Mouse (Mus musculus): ENCODE results near the gene Fam180a. TPM values are rescaled to one million over a fixed set of nuclear protein-coding genes. Genes with fewer than 3 reads are reported as not detected.

Fam180a gene
- polyA plus RNA-seq, 1 experiment from 2014 or later, result 0.37 TPM

GRCm38 (mm10) chr6:35279306-35279705, 46.6 kb downstream of the Fam180a start:
- H3K36me3 ChIP-seq (ENCODE audit: control insufficient read depth, insufficient read depth), result no peaks in the 10 kb centered on the region
- no peak for ATAC-seq (ENCODE audit: low read depth)
- no peaks in the 10 kb centered on the region for H3K27me3 ChIP-seq (ENCODE audit: control insufficient read depth, insufficient read depth, low read depth, low read length)
- no peaks in the 10 kb centered on the region for H3K9me3 ChIP-seq (replicated peaks; ENCODE audit: control insufficient read depth, low read length)
- no peaks in the 10 kb centered on the region for H3K4me1 ChIP-seq (ENCODE audit: control insufficient read depth, low read depth, low read length)
- H3K9ac ChIP-seq (ENCODE audit: low read depth, low read length), result no peak overlapping the region
- 47% methylated on average over 10 of the region's 10 CpGs for WGBS (ENCODE audit: insufficient replicate concordance)
- no peak overlapping the region for H3K4me2 ChIP-seq (ENCODE audit: low read depth, low read length)
- H3K27ac ChIP-seq (ENCODE audit: low read length), result no peak overlapping the region
- H3K4me3 ChIP-seq (ENCODE audit: low read depth, low read length), result no peak overlapping the region

GRCm38 (mm10) chr6:35277903-35278587, 47.9 kb downstream of the Fam180a start:
- H3K36me3 ChIP-seq (ENCODE audit: control insufficient read depth, insufficient read depth), result no peaks in the 10 kb centered on the region
- WGBS (ENCODE audit: insufficient replicate concordance), result 49% methylated on average over 10 of the region's 10 CpGs
- no peak for ATAC-seq (ENCODE audit: low read depth)
- H3K9me3 ChIP-seq (replicated peaks; ENCODE audit: control insufficient read depth, low read length), result no peaks in the 10 kb centered on the region
- H3K4me1 ChIP-seq (ENCODE audit: control insufficient read depth, low read depth, low read length), result no peaks in the 10 kb centered on the region
- H3K9ac ChIP-seq (ENCODE audit: low read depth, low read length), result no peak overlapping the region
- no peak overlapping the region for H3K4me3 ChIP-seq (ENCODE audit: low read depth, low read length)
- no peak overlapping the region for H3K27ac ChIP-seq (ENCODE audit: low read length)
- H3K27me3 ChIP-seq (ENCODE audit: control insufficient read depth, insufficient read depth, low read depth, low read length), result no peaks in the 10 kb centered on the region
- no peak overlapping the region for H3K4me2 ChIP-seq (ENCODE audit: low read depth, low read length)

GRCm38 (mm10) chr6:35273391-35274082, 52.4 kb downstream of the Fam180a start:
- Histone ChIP-seq H3K4me2 (ENCODE audit: low read depth, low read length) (no peak overlapping the region), H3K9me3 (replicated peaks; ENCODE audit: control insufficient read depth, low read length) (no peaks in the 10 kb centered on the region), H3K4me1 (ENCODE audit: control insufficient read depth, low read depth, low read length) (peaks cover 2% of the 10 kb centered on the region; the same call in 1 of the 2 replicates), H3K36me3 (ENCODE audit: control insufficient read depth, insufficient read depth) (no peaks in the 10 kb centered on the region), H3K27ac (ENCODE audit: low read length) (no peak overlapping the region), H3K4me3 (ENCODE audit: low read depth, low read length) (no peak overlapping the region), H3K27me3 (ENCODE audit: control insufficient read depth, insufficient read depth, low read depth, low read length) (no peaks in the 10 kb centered on the region; the same call in 1 of the 2 replicates), H3K9ac (ENCODE audit: low read depth, low read length) (no peak overlapping the region)
- ATAC-seq (ENCODE audit: low read depth), result no peak
- WGBS (ENCODE audit: insufficient replicate concordance), result 69% methylated on average over 11 of the region's 11 CpGs

- no peaks in the 10 kb centered on the region for H3K36me3 ChIP-seq (ENCODE audit: control insufficient read depth, insufficient read depth)
- ATAC-seq (ENCODE audit: low read depth), result no peak
- H3K27ac ChIP-seq (ENCODE audit: low read length), result no peak overlapping the region
Observed at GRCm38 (mm10) chr6:35271868-35272765, 53.8 kb downstream of the Fam180a start.

GRCm38 (mm10) chr6:35271094-35271855, 54.7 kb downstream of the Fam180a start:
- no peak for ATAC-seq (ENCODE audit: low read depth)
- Histone ChIP-seq H3K36me3 (ENCODE audit: control insufficient read depth, insufficient read depth) (no peaks in the 10 kb centered on the region), H3K9me3 (replicated peaks; ENCODE audit: control insufficient read depth, low read length) (no peaks in the 10 kb centered on the region), H3K9ac (ENCODE audit: low read depth, low read length) (no peak overlapping the region), H3K27ac (ENCODE audit: low read length) (no peak overlapping the region), H3K27me3 (ENCODE audit: control insufficient read depth, insufficient read depth, low read depth, low read length) (no peaks in the 10 kb centered on the region; the same call in 1 of the 2 replicates), H3K4me3 (ENCODE audit: low read depth, low read length) (no peak overlapping the region), H3K4me1 (ENCODE audit: control insufficient read depth, low read depth, low read length) (peaks cover 2% of the 10 kb centered on the region; the same call in 1 of the 2 replicates), H3K4me2 (ENCODE audit: low read depth, low read length) (no peak overlapping the region)
- WGBS (ENCODE audit: insufficient replicate concordance), result 84% methylated on average over 12 of the region's 12 CpGs

More at GRCm38 (mm10) chr6:35271868-35272765, 53.8 kb downstream of the Fam180a start:
- Histone ChIP-seq H3K9ac (ENCODE audit: low read depth, low read length) (no peak overlapping the region), H3K27me3 (ENCODE audit: control insufficient read depth, insufficient read depth, low read depth, low read length) (no peaks in the 10 kb centered on the region; the same call in 1 of the 2 replicates), H3K4me3 (ENCODE audit: low read depth, low read length) (no peak overlapping the region), H3K9me3 (replicated peaks; ENCODE audit: control insufficient read depth, low read length) (no peaks in the 10 kb centered on the region), H3K4me1 (ENCODE audit: control insufficient read depth, low read depth, low read length) (peaks cover 2% of the 10 kb centered on the region; the same call in 1 of the 2 replicates), H3K4me2 (ENCODE audit: low read depth, low read length) (no peak overlapping the region)
- WGBS (ENCODE audit: insufficient replicate concordance), result 70% methylated on average over 20 of the region's 20 CpGs

- Histone ChIP-seq H3K36me3 (ENCODE audit: control insufficient read depth, insufficient read depth) (no peaks in the 10 kb centered on the region), H3K4me2 (ENCODE audit: low read depth, low read length) (no peak overlapping the region), H3K9me3 (replicated peaks; ENCODE audit: control insufficient read depth, low read length) (no peaks in the 10 kb centered on the region), H3K27me3 (ENCODE audit: control insufficient read depth, insufficient read depth, low read depth, low read length) (no peaks in the 10 kb centered on the region; the same call in 1 of the 2 replicates), H3K4me3 (ENCODE audit: low read depth, low read length) (no peak overlapping the region), H3K4me1 (ENCODE audit: control insufficient read depth, low read depth, low read length) (peaks cover 2% of the 10 kb centered on the region; the same call in 1 of the 2 replicates), H3K27ac (ENCODE audit: low read length) (no peak overlapping the region), H3K9ac (ENCODE audit: low read depth, low read length) (no peak overlapping the region)
- ATAC-seq (ENCODE audit: low read depth), result no peak
- 72% methylated on average over 13 of the region's 13 CpGs for WGBS (ENCODE audit: insufficient replicate concordance)
Observed at GRCm38 (mm10) chr6:35269643-35270042, 56.3 kb downstream of the Fam180a start.

- Histone ChIP-seq H3K4me2 (ENCODE audit: low read depth, low read length) (no peak overlapping the region), H3K27ac (ENCODE audit: low read length) (no peak overlapping the region), H3K27me3 (ENCODE audit: control insufficient read depth, insufficient read depth, low read depth, low read length) (no peaks in the 10 kb centered on the region; the same call in 1 of the 2 replicates), H3K4me3 (ENCODE audit: low read depth, low read length) (no peak overlapping the region), H3K9me3 (replicated peaks; ENCODE audit: control insufficient read depth, low read length) (no peaks in the 10 kb centered on the region), H3K4me1 (ENCODE audit: control insufficient read depth, low read depth, low read length) (peaks cover 2% of the 10 kb centered on the region; the same call in 1 of the 2 replicates), H3K9ac (ENCODE audit: low read depth, low read length) (no peak overlapping the region), H3K36me3 (ENCODE audit: control insufficient read depth, insufficient read depth) (peaks cover 3% of the 10 kb centered on the region; the same call in 1 of the 2 replicates)
- 89% methylated on average over 13 of the region's 13 CpGs for WGBS (ENCODE audit: insufficient replicate concordance)
- ATAC-seq (ENCODE audit: low read depth), result no peak
Observed at GRCm38 (mm10) chr6:35268711-35269110, 57.2 kb downstream of the Fam180a start.

GRCm38 (mm10) chr6:35265580-35266278, 60.2 kb downstream of the Fam180a start:
- H3K27me3 ChIP-seq (ENCODE audit: control insufficient read depth, insufficient read depth, low read depth, low read length), result no peaks in the 10 kb centered on the region
- H3K36me3 ChIP-seq (ENCODE audit: control insufficient read depth, insufficient read depth), result peaks cover 31% of the 10 kb centered on the region
- no peaks in the 10 kb centered on the region for H3K9me3 ChIP-seq (replicated peaks; ENCODE audit: control insufficient read depth, low read length)
- ATAC-seq (ENCODE audit: low read depth), result no peak
- H3K27ac ChIP-seq (ENCODE audit: low read length), result no peak overlapping the region
- no peak overlapping the region for H3K4me2 ChIP-seq (ENCODE audit: low read depth, low read length)
- no peak overlapping the region for H3K9ac ChIP-seq (ENCODE audit: low read depth, low read length)
- H3K4me1 ChIP-seq (ENCODE audit: control insufficient read depth, low read depth, low read length), result peaks cover 2% of the 10 kb centered on the region
- 77% methylated on average over 15 of the region's 15 CpGs for whole genome bisulfite sequencing (ENCODE audit: insufficient replicate concordance)
- H3K4me3 ChIP-seq (ENCODE audit: low read depth, low read length), result no peak overlapping the region

All from liver, embryonic 16.5 days (tissue).